Mouse (Mus musculus): ENCODE measurements around the gene Rab1b. TPM values are rescaled to one million over a fixed set of nuclear protein-coding genes. Genes with fewer than 3 reads are reported as not detected.

Gene Rab1b
- polyA plus RNA-seq, 2 experiments = 50.6 to 76.2 TPM

GRCm38 (mm10) chr19:5085145-5085863 is 21.6 kb downstream of the Rab1b start, which contains the start of gene Tmem151a:
TSS of gene Tmem151a (minus strand) at chr19:5085531.
- H3K27me3 ChIP-seq (ENCODE audit: control insufficient read depth, insufficient read depth, low read length) = peaks cover 62% of the 10 kb centered on the region
- H3K4me2 ChIP-seq (ENCODE audit: low read depth) = peak within 1 kb of the TSS; percentile 75
- DNase-seq (ENCODE audit: low read depth in 3 of 3, low spot score in 3 of 3) (no peak), ATAC-seq (ENCODE audit: insufficient read depth) (no peak)
- H3K9ac ChIP-seq (replicated peaks) = no peak within 1 kb of the TSS
- 1% methylated on average over 69 of the region's 69 CpGs for WGBS (ENCODE audit: insufficient replicate concordance)
- H3K36me3 ChIP-seq (replicated peaks; ENCODE audit: control insufficient read depth, insufficient read depth, low read depth) = no peaks in the 10 kb centered on the region
- peak within 1 kb of the TSS; percentile 12 to 55; a peak in 3 of 4 replicates for H3K4me3 ChIP-seq (ENCODE audit: insufficient read depth in 1 of 2, low read depth in 2 of 2, low read length in 2 of 2)
- TF ChIP-seq CTCF (IDR thresholded peaks at IDR 0.05; ENCODE audit: low read depth) (no peak), EP300 (IDR thresholded peaks at IDR 0.05; ENCODE audit: low read depth) (no peak)
- no peak within 1 kb of the TSS for H3K27ac ChIP-seq
- no peaks in the 10 kb centered on the region for H3K9me3 ChIP-seq (ENCODE audit: control insufficient read depth, low read length)
- peaks cover 10% of the 10 kb centered on the region in 2 experiments for H3K4me1 ChIP-seq (replicated peaks; ENCODE audit: control insufficient read depth in 2 of 2, insufficient read depth in 2 of 2, low read length in 1 of 2)

GRCm38 (mm10) chr19:5084834-5085144 is 22.1 kb downstream of the Rab1b start:
- Histone ChIP-seq H3K27me3 (ENCODE audit: control insufficient read depth, insufficient read depth, low read length) (peaks cover 65% of the 10 kb centered on the region), H3K36me3 (replicated peaks; ENCODE audit: control insufficient read depth, insufficient read depth, low read depth) (no peaks in the 10 kb centered on the region), H3K4me2 (ENCODE audit: low read depth) (peak overlapping the region; percentile 75), H3K4me1 (replicated peaks; ENCODE audit: control insufficient read depth in 2 of 2, insufficient read depth in 2 of 2, low read length in 1 of 2) (peaks cover 10% of the 10 kb centered on the region in 2 experiments), H3K9me3 (ENCODE audit: control insufficient read depth, low read length) (no peaks in the 10 kb centered on the region), H3K9ac (replicated peaks) (no peak overlapping the region), H3K27ac (no peak overlapping the region), H3K4me3 (ENCODE audit: insufficient read depth in 1 of 2, low read depth in 2 of 2, low read length in 2 of 2) (peak overlapping the region in 1 of 2 experiments; percentile 55; a peak in 2 of 4 replicates)
- 3% methylated on average over 15 of the region's 15 CpGs for WGBS (ENCODE audit: insufficient replicate concordance)
- TF ChIP-seq CTCF (IDR thresholded peaks at IDR 0.05; ENCODE audit: low read depth) = no peak
- TF ChIP-seq EP300 (IDR thresholded peaks at IDR 0.05; ENCODE audit: low read depth) = no peak
- DNase-seq (ENCODE audit: low read depth in 3 of 3, low spot score in 3 of 3) = no peak
- ATAC-seq (ENCODE audit: insufficient read depth) = no peak

GRCm38 (mm10) chr19:5083961-5084833 is 22.7 kb downstream of the Rab1b start:
- H3K4me1 ChIP-seq (replicated peaks; ENCODE audit: control insufficient read depth in 2 of 2, insufficient read depth in 2 of 2, low read length in 1 of 2) = peaks cover 10% of the 10 kb centered on the region in 2 experiments
- H3K4me3 ChIP-seq (ENCODE audit: insufficient read depth in 1 of 2, low read depth in 2 of 2, low read length in 2 of 2) = no peak overlapping the region; a peak in 1 of 4 replicates
- no peaks in the 10 kb centered on the region for H3K9me3 ChIP-seq (ENCODE audit: control insufficient read depth, low read length)
- DNase-seq (ENCODE audit: low read depth in 3 of 3, low spot score in 3 of 3) = no peak
- H3K36me3 ChIP-seq (replicated peaks; ENCODE audit: control insufficient read depth, insufficient read depth, low read depth) = no peaks in the 10 kb centered on the region
- ATAC-seq (ENCODE audit: insufficient read depth) = no peak
- H3K27me3 ChIP-seq (ENCODE audit: control insufficient read depth, insufficient read depth, low read length) = peaks cover 66% of the 10 kb centered on the region
- WGBS (ENCODE audit: insufficient replicate concordance) = 39% methylated on average over 3 of the region's 3 CpGs
- no peak overlapping the region for H3K9ac ChIP-seq (replicated peaks)
- no peak overlapping the region for H3K4me2 ChIP-seq (ENCODE audit: low read depth)
- no peak for TF ChIP-seq CTCF (IDR thresholded peaks at IDR 0.05; ENCODE audit: low read depth)
- TF ChIP-seq EP300 (IDR thresholded peaks at IDR 0.05; ENCODE audit: low read depth) = no peak
- no peak overlapping the region for H3K27ac ChIP-seq

- ATAC-seq (ENCODE audit: insufficient read depth) = no peak
- 53% methylated on average over 24 of the region's 24 CpGs for WGBS (ENCODE audit: insufficient replicate concordance)
- TF ChIP-seq EP300 (IDR thresholded peaks at IDR 0.05; ENCODE audit: low read depth) (no peak), CTCF (IDR thresholded peaks at IDR 0.05; ENCODE audit: low read depth) (no peak)
Measured at GRCm38 (mm10) chr19:5082596-5082995, 24.3 kb downstream of the Rab1b start.

GRCm38 (mm10) chr19:5082005-5082404 is 24.9 kb downstream of the Rab1b start:
- Histone ChIP-seq H3K4me2 (ENCODE audit: low read depth) (no peak overlapping the region), H3K36me3 (replicated peaks; ENCODE audit: control insufficient read depth, insufficient read depth, low read depth) (no peaks in the 10 kb centered on the region), H3K27me3 (ENCODE audit: control insufficient read depth, insufficient read depth, low read length) (peaks cover 66% of the 10 kb centered on the region), H3K4me1 (replicated peaks; ENCODE audit: control insufficient read depth in 2 of 2, insufficient read depth in 2 of 2, low read length in 1 of 2) (no peaks in the 10 kb centered on the region), H3K9me3 (ENCODE audit: control insufficient read depth, low read length) (no peaks in the 10 kb centered on the region), H3K9ac (replicated peaks) (no peak overlapping the region), H3K4me3 (ENCODE audit: insufficient read depth in 1 of 2, low read depth in 2 of 2, low read length in 2 of 2) (no peak overlapping the region), H3K27ac (no peak overlapping the region)
- WGBS (ENCODE audit: insufficient replicate concordance) = 50% methylated on average over 16 of the region's 18 CpGs
- ATAC-seq (ENCODE audit: insufficient read depth) (no peak), DNase-seq (ENCODE audit: low read depth in 3 of 3, low spot score in 3 of 3) (no peak)
- TF ChIP-seq CTCF (IDR thresholded peaks at IDR 0.05; ENCODE audit: low read depth) = no peak
- TF ChIP-seq EP300 (IDR thresholded peaks at IDR 0.05; ENCODE audit: low read depth) = no peak

More at GRCm38 (mm10) chr19:5082596-5082995, 24.3 kb downstream of the Rab1b start:
- DNase-seq (ENCODE audit: low read depth in 3 of 3, low spot score in 3 of 3) = no peak
- Histone ChIP-seq H3K9ac (replicated peaks) (no peak overlapping the region), H3K27ac (no peak overlapping the region), H3K9me3 (ENCODE audit: control insufficient read depth, low read length) (no peaks in the 10 kb centered on the region), H3K4me2 (ENCODE audit: low read depth) (no peak overlapping the region), H3K4me3 (ENCODE audit: insufficient read depth in 1 of 2, low read depth in 2 of 2, low read length in 2 of 2) (no peak overlapping the region), H3K27me3 (ENCODE audit: control insufficient read depth, insufficient read depth, low read length) (peaks cover 66% of the 10 kb centered on the region), H3K4me1 (replicated peaks; ENCODE audit: control insufficient read depth in 2 of 2, insufficient read depth in 2 of 2, low read length in 1 of 2) (peaks cover 5% of the 10 kb centered on the region in 2 experiments; a peak in 3 of 4 replicates), H3K36me3 (replicated peaks; ENCODE audit: control insufficient read depth, insufficient read depth, low read depth) (no peaks in the 10 kb centered on the region)

Measured in liver, embryonic 14.5 days (tissue).